In genomic region chr11:52374340-52374739, GRCm38 (mm10) we compare ENCODE assay signal across 10 mouse cellular contexts. TPM values are rescaled to one million over a fixed set of nuclear protein-coding genes. Genes with fewer than 3 reads are reported as not detected.
DNase-seq lines count a peak whose midpoint lies in the region; ATAC-seq lines count a peak whose summit lies in the region.
"Had no signal": no experiment of that assay in that cellular context is flagged by ENCODE, and none has a peak within 500 bp of the region (broad histone marks: within the 10 kb centered on the region; RNA-seq: fewer than 3 reads in every experiment).

No protein-coding gene starts in this region.

- peak; percentile 94 for DNase-seq in midbrain, embryonic 11.5 days (ENCODE audit: low spot score, missing footprints)
- peak; percentile 51 for DNase-seq in adipocyte (ENCODE audit: low spot score)
- DNase-seq in hindbrain, embryonic 14.5 days (ENCODE audit: low spot score): peak; percentile 60
- peak; percentile 79 for DNase-seq in lung, postnatal 10 days
- DNase-seq in spleen, adult 12 weeks (ENCODE audit: low spot score): peak; percentile 43

- H3K4me1 ChIP-seq in midbrain, embryonic 11.5 days (ENCODE audit: control insufficient read depth, insufficient read depth, low read length): no peaks in the 10 kb centered on the region
- H3K4me1 ChIP-seq in midbrain, embryonic 16.5 days (ENCODE audit: control insufficient read depth, insufficient read depth, low read length): peaks cover 9% of the 10 kb centered on the region
- H3K4me1 ChIP-seq in hindbrain, embryonic 14.5 days (replicated peaks; ENCODE audit: control insufficient read depth, insufficient read depth, low read length): peaks cover 4% of the 10 kb centered on the region; the same call in 1 of the 2 replicates

- H3K27ac ChIP-seq in midbrain, embryonic 11.5 days (ENCODE audit: low read depth, low read length): no peak overlapping the region
- no peak overlapping the region for H3K27ac ChIP-seq in midbrain, embryonic 16.5 days (ENCODE audit: low read length)
- H3K27ac ChIP-seq in hindbrain, embryonic 14.5 days: no peak overlapping the region
- H3K27ac ChIP-seq: heart, embryonic 13.5 days; neural tube, embryonic 13.5 days had no signal

- no peak overlapping the region for H3K9ac ChIP-seq in midbrain, embryonic 11.5 days (ENCODE audit: low read length)
- H3K9ac ChIP-seq in midbrain, embryonic 16.5 days (ENCODE audit: low read depth, low read length): no peak overlapping the region
- H3K9ac ChIP-seq in hindbrain, embryonic 14.5 days: no peak overlapping the region
- H3K9ac ChIP-seq: heart, embryonic 13.5 days; neural tube, embryonic 13.5 days had no signal

- H3K4me2 ChIP-seq in midbrain, embryonic 11.5 days: no peak overlapping the region
- H3K4me2 ChIP-seq in midbrain, embryonic 16.5 days (ENCODE audit: low read length): no peak overlapping the region
- H3K4me2 ChIP-seq in hindbrain, embryonic 14.5 days (replicated peaks): no peak overlapping the region
- H3K4me2 ChIP-seq: heart, embryonic 13.5 days; neural tube, embryonic 13.5 days had no signal

- H3K9me3 ChIP-seq in midbrain, embryonic 11.5 days (ENCODE audit: control insufficient read depth, low read length): no peaks in the 10 kb centered on the region
- H3K9me3 ChIP-seq in midbrain, embryonic 16.5 days (replicated peaks; ENCODE audit: control insufficient read depth, low read length, poor library complexity, severe bottlenecking): no peaks in the 10 kb centered on the region
- H3K9me3 ChIP-seq in hindbrain, embryonic 14.5 days (ENCODE audit: control insufficient read depth, low read length): no peaks in the 10 kb centered on the region
- H3K9me3 ChIP-seq: heart, embryonic 13.5 days; neural tube, embryonic 13.5 days had no signal

- ATAC-seq in midbrain, embryonic 11.5 days (ENCODE audit: low FRiP score): no peak
- no peak for ATAC-seq in midbrain, embryonic 16.5 days
- peak; percentile 90 for ATAC-seq in erythroblast, adult 5-6 weeks (replicated peaks; ENCODE audit: low FRiP score, poor library complexity, severe bottlenecking)
- no peak for ATAC-seq in hindbrain, embryonic 14.5 days (ENCODE audit: low FRiP score)
- no peak for ATAC-seq in inflammation-experienced regulatory T-cells, adult 6 months

- 65% methylated on average over 6 of the region's 6 CpGs for WGBS in midbrain, embryonic 11.5 days
- WGBS in midbrain, embryonic 16.5 days: 64% methylated on average over 6 of the region's 6 CpGs
- WGBS in hindbrain, embryonic 14.5 days: 70% methylated on average over 6 of the region's 6 CpGs

- no peaks in the 10 kb centered on the region for H3K27me3 ChIP-seq in midbrain, embryonic 11.5 days (ENCODE audit: control insufficient read depth, insufficient read depth, low read length)
- no peaks in the 10 kb centered on the region for H3K27me3 ChIP-seq in midbrain, embryonic 16.5 days (ENCODE audit: control insufficient read depth, insufficient read depth, low read depth, low read length)
- H3K27me3 ChIP-seq in hindbrain, embryonic 14.5 days (ENCODE audit: control insufficient read depth, insufficient read depth, low read length): no peaks in the 10 kb centered on the region
- H3K27me3 ChIP-seq: heart, embryonic 13.5 days; neural tube, embryonic 13.5 days had no signal

- H3K36me3 ChIP-seq in midbrain, embryonic 11.5 days (ENCODE audit: control insufficient read depth, insufficient read depth, low read length): peaks cover 11% of the 10 kb centered on the region; the same call in 1 of the 2 replicates
- peaks cover 30% of the 10 kb centered on the region for H3K36me3 ChIP-seq in midbrain, embryonic 16.5 days (ENCODE audit: control insufficient read depth, insufficient read depth, low read length)
- H3K36me3 ChIP-seq in hindbrain, embryonic 14.5 days (replicated peaks; ENCODE audit: control insufficient read depth, insufficient read depth): peaks cover 50% of the 10 kb centered on the region

- no peak overlapping the region for H3K4me3 ChIP-seq in midbrain, embryonic 11.5 days (ENCODE audit: low read depth, low read length)
- H3K4me3 ChIP-seq in midbrain, embryonic 16.5 days (ENCODE audit: low read depth, low read length): no peak overlapping the region
- H3K4me3 ChIP-seq in hindbrain, embryonic 14.5 days (replicated peaks; ENCODE audit: low read length): no peak overlapping the region
- H3K4me3 ChIP-seq: heart, embryonic 13.5 days; neural tube, embryonic 13.5 days had no signal

RNA-seq across cellular contexts. Expression of gene Vdac1, which starts 13.7 kb away (rescaled TPM):
- polyA plus RNA-seq in midbrain, embryonic 11.5 days (2014; fragmentation: Nextera tagmentation; extraction: Ambion mirVana): 209 and 210 TPM in 2 replicates
- polyA plus RNA-seq in midbrain, embryonic 16.5 days (2015; fragmentation: Nextera tagmentation; extraction: Ambion mirVana): 362 and 402 TPM in 2 replicates
- total RNA-seq in erythroblast, adult 5-6 weeks (2015; ENCODE audit: low replicate concordance): 32.9 and 36.4 TPM in 2 replicates
- 34.0 and 51.9 TPM in 2 replicates for total RNA-seq in erythroblast, adult 5-6 weeks (2017; ENCODE audit: low replicate concordance)
- 295 and 334 TPM in 2 replicates for polyA plus RNA-seq in hindbrain, embryonic 14.5 days (2014; fragmentation: Nextera tagmentation; extraction: Ambion mirVana)
- 100 to 1,000 TPM in 1 of 3 experiments, 10 to 100 TPM in 2; 67.6 to 143 (median 84.9) TPM for polyA plus RNA-seq in inflammation-experienced regulatory T-cells, adult 6 months (2017; shearing (Covaris generic))

RNA-seq across cellular contexts. Expression of gene 9530068E07Rik, which starts 21.9 kb away (rescaled TPM):
- polyA plus RNA-seq in midbrain, embryonic 11.5 days (2014; fragmentation: Nextera tagmentation; extraction: Ambion mirVana): 178 and 193 TPM in 2 replicates
- polyA plus RNA-seq in midbrain, embryonic 16.5 days (2015; fragmentation: Nextera tagmentation; extraction: Ambion mirVana): 130 and 138 TPM in 2 replicates
- 30.6 and 35.1 TPM in 2 replicates for total RNA-seq in erythroblast, adult 5-6 weeks (2015; ENCODE audit: low replicate concordance)
- 22.2 and 24.3 TPM in 2 replicates for total RNA-seq in erythroblast, adult 5-6 weeks (2017; ENCODE audit: low replicate concordance)
- 138 and 152 TPM in 2 replicates for polyA plus RNA-seq in hindbrain, embryonic 14.5 days (2014; fragmentation: Nextera tagmentation; extraction: Ambion mirVana)
- polyA plus RNA-seq in inflammation-experienced regulatory T-cells, adult 6 months (2017; shearing (Covaris generic)): 10 to 100 TPM; 36.1 to 45.4 (median 44.5) TPM

Comparison
In these comparisons a context has a peak if more than half of its experiments do, and no peak if none do; other contexts are left out.
1. DNase-seq: peak in every context shown above with its lines; median percentile 94 in midbrain, embryonic 11.5 days; 79 in lung, postnatal 10 days; 60 in hindbrain, embryonic 14.5 days; 51 in adipocyte; 43 in spleen, adult 12 weeks.